Mouse (Mus musculus) stomach, embryonic 15.5 days (tissue): ENCODE measurements around the gene Higd1b. TPM values are rescaled to one million over a fixed set of nuclear protein-coding genes. Genes with fewer than 3 reads are reported as not detected.

Experiments
- ATAC-seq: fragments of 200-750 bp; cut with Nextera tagmentation; 2 replicates; pipeline ENCODE4 v1.8.0; 2017; ENCODE audit warnings: low read depth, moderate number of reproducible peaks, moderate TSS enrichment; ENCODE audit not compliant: insufficient read depth, low FRiP score
- H3K27ac ChIP-seq: fragments of 300-500 bp; sonication (generic); 2 replicates; pipeline ENCODE4 v1.5.1; 2015; ENCODE audit warnings: mild to moderate bottlenecking, inconsistent platforms
- H3K27me3 ChIP-seq: fragments of 300-500 bp; sonication (generic); replicated peaks from 2 replicates; pipeline ENCODE4 v1.6.1; 2015; ENCODE audit warnings: inconsistent platforms
- H3K36me3 ChIP-seq: fragments of 300-500 bp; sonication (generic); 2 replicates; pipeline ENCODE4 v1.6.1; 2015; ENCODE audit warnings: inconsistent platforms
- H3K4me1 ChIP-seq: fragments of 300-500 bp; sonication (generic); 2 replicates; pipeline ENCODE4 v1.6.1; 2015; ENCODE audit warnings: inconsistent platforms
- H3K4me2 ChIP-seq: fragments of 300-500 bp; sonication (generic); 2 replicates; pipeline ENCODE4 v1.6.1; 2015; ENCODE audit warnings: mild to moderate bottlenecking, inconsistent platforms
- H3K4me3 ChIP-seq: fragments of 300-500 bp; sonication (generic); replicated peaks from 2 replicates; pipeline ENCODE4 v1.5.1; 2015; ENCODE audit warnings: inconsistent platforms
- H3K9ac ChIP-seq: fragments of 300-500 bp; sonication (generic); 2 replicates; pipeline ENCODE4 v1.6.1; 2015; ENCODE audit warnings: inconsistent platforms
- H3K9me3 ChIP-seq: fragments of 300-500 bp; sonication (generic); 2 replicates; pipeline ENCODE4 v1.6.1; 2016; ENCODE audit warnings: inconsistent platforms
- WGBS: fragments of 180-500 bp; shearing (Covaris S2); methylation state at CpG from one replicate; pipeline ENCODE4 v1.1.7; 2015; 5-methylcytosine and 5-hydroxymethylcytosine counted together
- polyA plus RNA-seq: library from polyadenylated mRNA; unstranded; fragments of >200 nt; fragmentation: Nextera tagmentation; extraction: Ambion mirVana; gene quantifications from 2 replicates; pipeline ENCODE4 v1.2.1, GENCODE M21; 2015

Higd1b gene
- polyA plus RNA-seq, 1 experiment from 2014 or later: 1.4 TPM

GRCm38 (mm10) chr11:102845926-102846325 is 10.3 kb downstream of the Higd1b start:
- H3K9ac ChIP-seq: no peak overlapping the region
- H3K27ac ChIP-seq: no peak overlapping the region
- WGBS: 67% methylated on average over 10 of the region's 10 CpGs
- no peak overlapping the region for H3K4me2 ChIP-seq
- H3K9me3 ChIP-seq: no peaks in the 10 kb centered on the region
- no peaks in the 10 kb centered on the region for H3K27me3 ChIP-seq
- H3K4me1 ChIP-seq: no peaks in the 10 kb centered on the region
- peaks cover 68% of the 10 kb centered on the region for H3K36me3 ChIP-seq
- no peak overlapping the region for H3K4me3 ChIP-seq
- no peak for ATAC-seq

GRCm38 (mm10) chr11:102851883-102852282 is 16.2 kb downstream of the Higd1b start:
- WGBS: 65% methylated on average over 5 of the region's 5 CpGs
- no peak overlapping the region for H3K27ac ChIP-seq
- no peaks in the 10 kb centered on the region for H3K4me1 ChIP-seq
- no peaks in the 10 kb centered on the region for H3K9me3 ChIP-seq
- no peak overlapping the region for H3K4me2 ChIP-seq
- peaks cover 61% of the 10 kb centered on the region for H3K36me3 ChIP-seq
- no peak overlapping the region for H3K9ac ChIP-seq
- no peaks in the 10 kb centered on the region for H3K27me3 ChIP-seq
- H3K4me3 ChIP-seq: no peak overlapping the region
- ATAC-seq: no peak

- H3K36me3 ChIP-seq: peaks cover 62% of the 10 kb centered on the region
- no peak overlapping the region for H3K27ac ChIP-seq
- H3K9ac ChIP-seq: no peak overlapping the region
- H3K9me3 ChIP-seq: no peaks in the 10 kb centered on the region
- no peak for ATAC-seq
- H3K4me3 ChIP-seq: no peak overlapping the region
- no peak overlapping the region for H3K4me2 ChIP-seq
- H3K27me3 ChIP-seq: no peaks in the 10 kb centered on the region
- no peaks in the 10 kb centered on the region for H3K4me1 ChIP-seq
Observed at GRCm38 (mm10) chr11:102853760-102854159, 18.1 kb downstream of the Higd1b start.

- Histone ChIP-seq H3K4me3 (no peak overlapping the region), H3K27me3 (no peaks in the 10 kb centered on the region), H3K36me3 (peaks cover 64% of the 10 kb centered on the region), H3K9me3 (no peaks in the 10 kb centered on the region), H3K4me2 (no peak overlapping the region), H3K27ac (no peak overlapping the region), H3K4me1 (no peaks in the 10 kb centered on the region), H3K9ac (no peak overlapping the region)
- 79% methylated on average over 6 of the region's 6 CpGs for WGBS
- no peak for ATAC-seq
Observed at GRCm38 (mm10) chr11:102855941-102856340, 20.3 kb downstream of the Higd1b start.

- no peaks in the 10 kb centered on the region for H3K9me3 ChIP-seq
- 95% methylated on average over 11 of the region's 11 CpGs for WGBS
- ATAC-seq: no peak
- H3K4me2 ChIP-seq: no peak overlapping the region
- no peak overlapping the region for H3K4me3 ChIP-seq
- no peak overlapping the region for H3K9ac ChIP-seq
- no peaks in the 10 kb centered on the region for H3K27me3 ChIP-seq
- no peaks in the 10 kb centered on the region for H3K4me1 ChIP-seq
- no peak overlapping the region for H3K27ac ChIP-seq
- H3K36me3 ChIP-seq: peaks cover 54% of the 10 kb centered on the region
Observed at GRCm38 (mm10) chr11:102858951-102859350, 23.3 kb downstream of the Higd1b start.

GRCm38 (mm10) chr11:102859933-102860332 is 24.3 kb downstream of the Higd1b start:
- Histone ChIP-seq H3K36me3 (peaks cover 48% of the 10 kb centered on the region), H3K27ac (no peak overlapping the region), H3K9me3 (no peaks in the 10 kb centered on the region), H3K27me3 (no peaks in the 10 kb centered on the region), H3K4me3 (no peak overlapping the region), H3K4me1 (no peaks in the 10 kb centered on the region), H3K4me2 (no peak overlapping the region), H3K9ac (no peak overlapping the region)
- no peak for ATAC-seq
- 92% methylated on average over 8 of the region's 8 CpGs for whole genome bisulfite sequencing

- ATAC-seq: no peak
- Histone ChIP-seq H3K4me3 (no peak overlapping the region), H3K4me1 (no peaks in the 10 kb centered on the region), H3K36me3 (peaks cover 39% of the 10 kb centered on the region), H3K9ac (no peak overlapping the region), H3K4me2 (no peak overlapping the region), H3K27ac (no peak overlapping the region), H3K9me3 (no peaks in the 10 kb centered on the region), H3K27me3 (no peaks in the 10 kb centered on the region)
- WGBS: 26% methylated on average over 4 of the region's 4 CpGs
Observed at GRCm38 (mm10) chr11:102864272-102864671, 28.6 kb downstream of the Higd1b start.

- Histone ChIP-seq H3K9me3 (no peaks in the 10 kb centered on the region), H3K36me3 (peaks cover 19% of the 10 kb centered on the region), H3K4me3 (no peak overlapping the region), H3K9ac (no peak overlapping the region), H3K27ac (no peak overlapping the region), H3K27me3 (no peaks in the 10 kb centered on the region), H3K4me2 (no peak overlapping the region), H3K4me1 (0 out of 2 replicates have a peak, but pooled peaks cover 8% of the 10 kb centered on the region)
- WGBS: 90% methylated on average over 7 of the region's 7 CpGs
- no peak for ATAC-seq
Observed at GRCm38 (mm10) chr11:102874801-102875334, 39.2 kb downstream of the Higd1b start.

GRCm38 (mm10) chr11:102879558-102879957 is 43.9 kb downstream of the Higd1b start:
- Histone ChIP-seq H3K4me3 (no peak overlapping the region), H3K27me3 (no peaks in the 10 kb centered on the region), H3K4me2 (peak overlapping the region; percentile 79), H3K27ac (no peak overlapping the region), H3K9me3 (no peaks in the 10 kb centered on the region), H3K9ac (no peak overlapping the region), H3K4me1 (0 out of 2 replicates have a peak, but pooled peaks cover 17% of the 10 kb centered on the region), H3K36me3 (peaks cover 10% of the 10 kb centered on the region; the same call in 1 of the 2 replicates)
- no peak for ATAC-seq
- 83% methylated on average over 2 of the region's 2 CpGs for whole genome bisulfite sequencing

GRCm38 (mm10) chr11:102880585-102881313 is 45.1 kb downstream of the Higd1b start, which contains the start of the genes Eftud2 and Ccdc103:
Eftud2 (minus strand) TSS chr11:102880985.
Ccdc103 (plus strand) TSS chr11:102881204.
- H3K27ac ChIP-seq: peak within 1 kb of the TSS; percentile 89
- H3K4me3 ChIP-seq: peak within 1 kb of the TSS; percentile 81
- 0 out of 2 replicates have a peak, but pooled peaks cover 17% of the 10 kb centered on the region for H3K4me1 ChIP-seq
- H3K36me3 ChIP-seq: peaks cover 6% of the 10 kb centered on the region; the same call in 1 of the 2 replicates
- H3K4me2 ChIP-seq: peak within 1 kb of the TSS; percentile 79
- WGBS: 0% methylated on average over 62 of the region's 62 CpGs
- peak within 1 kb of the TSS; percentile 80 for H3K9ac ChIP-seq
- no peaks in the 10 kb centered on the region for H3K9me3 ChIP-seq
- peak; percentile 85 for ATAC-seq
- H3K27me3 ChIP-seq: 0 out of 2 replicates have a peak, but pooled peaks cover 2% of the 10 kb centered on the region

- H3K27ac ChIP-seq: peak overlapping the region; percentile 89; the same call in 1 of the 2 replicates
Observed at GRCm38 (mm10) chr11:102881314-102882198, 45.9 kb downstream of the Higd1b start.

More at GRCm38 (mm10) chr11:102881314-102882198, 45.9 kb downstream of the Higd1b start:
- H3K9ac ChIP-seq: peak overlapping the region; percentile 80; the same call in 1 of the 2 replicates
- H3K36me3 ChIP-seq: peaks cover 1% of the 10 kb centered on the region; the same call in 1 of the 2 replicates
- ATAC-seq: no peak
- H3K27me3 ChIP-seq: 0 out of 2 replicates have a peak, but pooled peaks cover 2% of the 10 kb centered on the region
- peak overlapping the region; percentile 79 for H3K4me2 ChIP-seq
- 0 out of 2 replicates have a peak, but pooled peaks cover 17% of the 10 kb centered on the region for H3K4me1 ChIP-seq
- H3K9me3 ChIP-seq: no peaks in the 10 kb centered on the region
- WGBS: 16% methylated on average over 13 of the region's 13 CpGs
- H3K4me3 ChIP-seq: peak overlapping the region; percentile 81
